Comparison of ENCODE assay signal across 15 mouse cellular contexts in the genomic region with DNA sequence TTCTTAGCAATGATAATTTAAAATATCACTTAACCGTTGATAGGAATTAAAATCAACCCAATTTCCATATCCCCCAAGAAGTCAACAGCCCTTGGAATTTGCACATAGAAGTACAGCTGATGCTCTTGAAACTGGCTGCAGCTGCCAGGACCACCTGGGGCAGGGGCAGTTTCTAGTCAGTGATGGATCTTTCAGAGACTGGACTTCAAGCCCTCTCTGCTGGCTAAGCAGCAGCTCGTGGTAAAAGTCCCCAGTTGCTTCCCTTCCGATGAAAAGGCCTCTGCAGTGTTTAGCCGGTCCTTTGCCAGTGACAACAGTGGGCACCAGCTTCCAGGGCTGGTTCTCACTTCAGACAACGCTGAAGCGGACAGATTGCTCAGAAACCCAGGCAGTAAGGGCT.
"Had no signal": no experiment of that assay in that cellular context is flagged by ENCODE, and none has a peak within 500 bp of the region (broad histone marks: within the 10 kb centered on the region; RNA-seq: fewer than 3 reads in every experiment).

No protein-coding gene starts in this region.

- DNase-seq: kidney, adult 11 months; kidney, adult 9 months; liver; liver, embryonic 13.5 days; liver, postnatal 0 days; lung, postnatal 14 days; thymus, adult 2 months; thymus, postnatal 25 days had no signal

- H3K27ac ChIP-seq: layer of hippocampus, adult 2 months; liver, embryonic 13.5 days; lung, embryonic 15.5 days; macrophage; midbrain, embryonic 13.5 days; stomach, embryonic 15.5 days had no signal

- H3K4me2 ChIP-seq: liver, embryonic 13.5 days; lung, embryonic 15.5 days; midbrain, embryonic 13.5 days; stomach, embryonic 15.5 days had no signal

- ATAC-seq: liver, postnatal 0 days had no signal

- H3K4me1 ChIP-seq: liver, embryonic 13.5 days; stomach, embryonic 15.5 days had no signal

- H3K36me3 ChIP-seq: liver, embryonic 13.5 days; lung, embryonic 15.5 days; midbrain, embryonic 13.5 days; stomach, embryonic 15.5 days had no signal

- H3K27me3 ChIP-seq: liver, embryonic 13.5 days; lung, embryonic 15.5 days; megakaryocyte, embryonic 14.5 days; midbrain, embryonic 13.5 days; stomach, embryonic 15.5 days had no signal

- H3K9me3 ChIP-seq: liver, embryonic 13.5 days; lung, embryonic 15.5 days; megakaryocyte, embryonic 14.5 days; midbrain, embryonic 13.5 days; stomach, embryonic 15.5 days had no signal

- H3K9ac ChIP-seq: liver, embryonic 13.5 days; liver, postnatal 0 days; lung, embryonic 15.5 days; midbrain, embryonic 13.5 days; stomach, embryonic 15.5 days had no signal

- H3K4me3 ChIP-seq: layer of hippocampus, adult 2 months; liver, embryonic 13.5 days; lung, embryonic 15.5 days; midbrain, embryonic 13.5 days; myocyte; stomach, embryonic 15.5 days had no signal
